Mouse (Mus musculus) CH12.LX (cell line): ENCODE measurements around the gene Gm2832. TPM values are rescaled to one million over a fixed set of nuclear protein-coding genes. Genes with fewer than 3 reads are reported as not detected.

Source experiments
- polyA plus RNA-seq: library from polyadenylated mRNA; unstranded; fragments of >175 nt; gene quantifications from 2 replicates; pipeline ENCODE4 v1.2.1, GENCODE M21; 2012; ENCODE audit warnings: low read depth; ENCODE audit not compliant: insufficient read length
- total RNA-seq, 2 experiments: library from RNA; depleted of rRNA; stranded (reverse); fragments of 300-350 nt in 1 of 2; fragments of >200 nt in 1 of 2; gene quantifications; 2 replicates each; pipeline ENCODE4 v1.2.3; 2012 to 2014

The Gm2832 gene
- total and polyA plus RNA-seq, 3 experiments: not detected

Other genes with a start within 250 kb of the Gm2832 start
- gene Dydc2, start 209.6 kb upstream of the Gm2832 start, total RNA-seq (2012; rRNA removed): not detected in 2 replicates
- gene Dydc2, start 209.6 kb upstream of the Gm2832 start, total RNA-seq (2014; rRNA removed): 0.32 TPM in 1 of 2 replicates, not detected in the other
- gene Dydc2, start 209.6 kb upstream of the Gm2832 start, polyA plus RNA-seq: 0.67 TPM in 1 of 2 replicates, not detected in the other
- not detected in 2 replicates for gene Dydc1, start 205.9 kb upstream of the Gm2832 start, total RNA-seq (2012; rRNA removed)
- gene Dydc1, start 205.9 kb upstream of the Gm2832 start, total RNA-seq (2014; rRNA removed): not detected in 2 replicates
- gene Dydc1, start 205.9 kb upstream of the Gm2832 start, polyA plus RNA-seq: not detected in 2 replicates
- gene Mat1a, start 173.8 kb upstream of the Gm2832 start, total RNA-seq (2012; rRNA removed): not detected in 2 replicates
- not detected in 2 replicates for gene Mat1a, start 173.8 kb upstream of the Gm2832 start, total RNA-seq (2014; rRNA removed)
- gene Mat1a, start 173.8 kb upstream of the Gm2832 start, polyA plus RNA-seq: not detected in 2 replicates
- gene Sftpa1, start 147.0 kb upstream of the Gm2832 start, total RNA-seq (2012; rRNA removed): not detected in 2 replicates
- gene Sftpa1, start 147.0 kb upstream of the Gm2832 start, total RNA-seq (2014; rRNA removed): not detected in 2 replicates
- gene Sftpa1, start 147.0 kb upstream of the Gm2832 start, polyA plus RNA-seq: not detected in 2 replicates
- not detected in 2 replicates for gene Mbl1, start 127.3 kb upstream of the Gm2832 start, total RNA-seq (2012; rRNA removed)
- not detected in 2 replicates for gene Mbl1, start 127.3 kb upstream of the Gm2832 start, total RNA-seq (2014; rRNA removed)
- gene Mbl1, start 127.3 kb upstream of the Gm2832 start, polyA plus RNA-seq: not detected in 2 replicates
- not detected in 2 replicates for gene Sftpd, start 93.7 kb upstream of the Gm2832 start, total RNA-seq (2012; rRNA removed)
- not detected in 2 replicates for gene Sftpd, start 93.7 kb upstream of the Gm2832 start, total RNA-seq (2014; rRNA removed)
- gene Sftpd, start 93.7 kb upstream of the Gm2832 start, polyA plus RNA-seq: not detected in 2 replicates
- not detected in 2 replicates for gene Gm5798, start 69.8 kb downstream of the Gm2832 start, total RNA-seq (2012; rRNA removed)
- not detected in 2 replicates for gene Gm5798, start 69.8 kb downstream of the Gm2832 start, total RNA-seq (2014; rRNA removed)
- gene Gm5798, start 69.8 kb downstream of the Gm2832 start, polyA plus RNA-seq: not detected in 2 replicates
- not detected in 2 replicates for gene Gm7945, start 107.6 kb downstream of the Gm2832 start, total RNA-seq (2012; rRNA removed)
- not detected in 2 replicates for gene Gm7945, start 107.6 kb downstream of the Gm2832 start, total RNA-seq (2014; rRNA removed)
- not detected in 2 replicates for gene Gm7945, start 107.6 kb downstream of the Gm2832 start, polyA plus RNA-seq
- not detected in 2 replicates for gene Gm6482, start 129.5 kb downstream of the Gm2832 start, total RNA-seq (2012; rRNA removed)
- gene Gm6482, start 129.5 kb downstream of the Gm2832 start, total RNA-seq (2014; rRNA removed): not detected in 2 replicates
- not detected in 2 replicates for gene Gm6482, start 129.5 kb downstream of the Gm2832 start, polyA plus RNA-seq
- gene Gm7954, start 174.7 kb downstream of the Gm2832 start, total RNA-seq (2012; rRNA removed): not detected in 2 replicates
- not detected in 2 replicates for gene Gm7954, start 174.7 kb downstream of the Gm2832 start, total RNA-seq (2014; rRNA removed)
- gene Gm7954, start 174.7 kb downstream of the Gm2832 start, polyA plus RNA-seq: not detected in 2 replicates
- gene Gm3486, start 210.7 kb downstream of the Gm2832 start, total RNA-seq (2012; rRNA removed): not detected in 2 replicates
- gene Gm3486, start 210.7 kb downstream of the Gm2832 start, total RNA-seq (2014; rRNA removed): not detected in 2 replicates
- not detected in 2 replicates for gene Gm3486, start 210.7 kb downstream of the Gm2832 start, polyA plus RNA-seq